Mouse (Mus musculus): Measurements from ENCODE around the gene Thap12. TPM values are rescaled to one million over a fixed set of nuclear protein-coding genes. Genes with fewer than 3 reads are reported as not detected.
A peak's percentile ranks its signal among the peaks of the same experiment; 100 is the strongest.

The Thap12 gene
- total and polyA plus RNA-seq, 3 experiments: 29.6 to 92.9 (median 70.1) TPM

DNA sequence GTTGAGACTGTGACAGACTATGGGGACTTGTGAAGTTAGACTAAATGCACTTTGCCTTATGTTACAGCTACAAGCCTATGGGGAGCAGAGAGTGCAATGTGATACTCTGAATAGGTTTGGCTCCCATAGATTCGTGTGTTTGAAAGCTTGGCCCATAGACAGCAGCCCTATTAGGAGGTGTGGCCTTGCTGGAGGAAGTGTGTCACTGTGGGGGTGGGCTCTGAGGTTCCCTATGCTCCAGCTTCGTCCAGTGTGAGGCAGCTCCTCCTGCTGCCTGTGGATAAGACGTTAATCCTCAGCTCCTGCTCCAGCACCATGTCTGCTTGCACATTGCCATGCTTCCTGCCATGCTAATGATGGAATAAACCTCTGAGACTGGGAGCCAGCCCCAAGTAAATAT is 12.1 kb upstream of the Thap12 start:
- in situ Hi-C loops (cut with MboI; ENCODE audit: low pct_ligation_motif_present, low pct_unique_long_range_greater_than_20kb, low sequenced_read_pairs) (no loop called here), dilution Hi-C loops (cut with MboI; ENCODE audit: extremely low pct_ligation_motif_present, extremely low pct_unique_long_range_greater_than_20kb, low sequenced_read_pairs) (no loop called here)
- no peak overlapping the region for H3K9ac ChIP-seq (ENCODE audit: insufficient read depth, low read depth)
- H3K4me2 ChIP-seq (ENCODE audit: insufficient read depth, low read depth, poor library complexity, severe bottlenecking): no peak overlapping the region
- peak overlapping the region in 1 of 3 experiments; percentile 13 for H3K4me3 ChIP-seq (replicated peaks in 1 of 3; ENCODE audit: low read depth in 2 of 3, low read length in 2 of 3, poor library complexity in 1 of 3)
- H3K27me3 ChIP-seq (replicated peaks): no peaks in the 10 kb centered on the region
- H3K27ac ChIP-seq (ENCODE audit: insufficient read depth, low read depth): no peak overlapping the region
- H3K9me3 ChIP-seq (replicated peaks; ENCODE audit: low read length): no peaks in the 10 kb centered on the region
- no peaks in the 10 kb centered on the region for H3K79me2 ChIP-seq (replicated peaks; ENCODE audit: control insufficient read depth, extremely low read depth, insufficient read depth, poor library complexity, severe bottlenecking)
- no peaks in the 10 kb centered on the region for H3K36me3 ChIP-seq (replicated peaks in 1 of 2; ENCODE audit: control insufficient read depth in 1 of 2, insufficient read depth in 1 of 2, low read length in 1 of 2)
- TF ChIP-seq POLR2A (IDR thresholded peaks at IDR 0.05; ENCODE audit: low read depth, low read length): peak; percentile 61; the same call in 1 of the 2 replicates
- TF ChIP-seq ELF1 (IDR thresholded peaks at IDR 0.05; ENCODE audit: low read depth, low read length): no peak
- peaks cover 8 to 16% of the 10 kb centered on the region in 2 experiments; a peak in 3 of 4 replicates for H3K4me1 ChIP-seq (ENCODE audit: control insufficient read depth in 1 of 2, insufficient read depth in 2 of 2)
- DNase-seq (ENCODE audit: extremely low read depth): no peak

DNA sequence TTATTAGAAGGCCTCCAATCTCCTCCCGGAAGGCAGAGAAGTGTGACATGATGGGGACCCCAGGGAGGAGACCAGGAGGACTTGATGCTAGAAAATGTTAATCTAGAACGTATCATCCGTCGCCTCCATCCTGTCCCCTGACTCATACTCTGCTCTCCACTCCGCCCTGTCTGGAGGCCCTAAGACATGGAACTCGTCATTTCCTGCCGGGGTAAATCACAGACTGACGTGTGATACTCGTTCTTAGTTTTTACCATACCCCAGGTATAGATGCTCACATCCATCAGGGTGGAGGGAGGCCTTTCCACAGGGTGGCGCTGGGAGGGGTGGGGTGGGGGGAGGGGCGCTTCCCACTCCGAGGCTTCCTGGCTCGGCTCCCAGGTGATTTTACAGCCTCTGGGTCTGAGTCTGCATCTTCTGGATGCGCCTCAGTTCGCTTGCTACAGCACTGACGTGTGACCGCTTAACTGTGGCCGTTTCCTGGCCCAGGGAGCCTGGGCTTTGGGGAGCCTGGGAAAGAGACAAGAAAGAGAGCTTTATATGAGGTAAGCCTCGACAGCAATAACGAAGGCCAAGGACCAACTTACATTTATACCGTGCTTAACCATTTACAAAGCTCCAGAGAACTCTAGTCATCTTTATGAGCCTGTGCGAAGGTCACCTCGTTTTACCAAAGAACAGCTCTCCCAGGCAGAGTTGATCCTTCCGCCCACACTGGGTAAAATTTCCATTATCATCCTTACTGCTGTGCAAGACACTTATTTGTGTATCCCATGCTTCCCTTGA is 9.9 kb upstream of the Thap12 start:
- no peak overlapping the region for H3K4me2 ChIP-seq (ENCODE audit: insufficient read depth, low read depth, poor library complexity, severe bottlenecking)
- H3K9me3 ChIP-seq (replicated peaks; ENCODE audit: low read length): no peaks in the 10 kb centered on the region
- no peak for DNase-seq (ENCODE audit: extremely low read depth)
- peaks cover 8 to 16% of the 10 kb centered on the region in 2 experiments; a peak in 3 of 4 replicates for H3K4me1 ChIP-seq (ENCODE audit: control insufficient read depth in 1 of 2, insufficient read depth in 2 of 2)
- no peak overlapping the region for H3K9ac ChIP-seq (ENCODE audit: insufficient read depth, low read depth)
- no peaks in the 10 kb centered on the region for H3K36me3 ChIP-seq (replicated peaks in 1 of 2; ENCODE audit: control insufficient read depth in 1 of 2, insufficient read depth in 1 of 2, low read length in 1 of 2)
- in situ Hi-C loops (cut with MboI; ENCODE audit: low pct_ligation_motif_present, low pct_unique_long_range_greater_than_20kb, low sequenced_read_pairs) (no loop called here), dilution Hi-C loops (cut with MboI; ENCODE audit: extremely low pct_ligation_motif_present, extremely low pct_unique_long_range_greater_than_20kb, low sequenced_read_pairs) (no loop called here)
- TF ChIP-seq PAX5 (IDR thresholded peaks at IDR 0.05; ENCODE audit: low read length) (no peak), USF1 (IDR thresholded peaks at IDR 0.05; ENCODE audit: low read depth, low read length) (no peak), SIN3A (IDR thresholded peaks at IDR 0.05; ENCODE audit: low read length) (no peak), MAZ (IDR thresholded peaks at IDR 0.05; ENCODE audit: low read depth, low read length) (no peak), TCF12 (IDR thresholded peaks at IDR 0.05; ENCODE audit: low read depth, low read length) (no peak), GABPA (IDR thresholded peaks at IDR 0.05; ENCODE audit: insufficient replicate concordance, low read depth, low read length) (no peak), EP300 (IDR thresholded peaks at IDR 0.05; ENCODE audit: low read length) (no peak), NELFE (IDR thresholded peaks at IDR 0.05; ENCODE audit: low read depth, low read length) (no peak), POLR2AphosphoS2 (IDR thresholded peaks at IDR 0.05; ENCODE audit: low read depth, low read length) (no peak)
- H3K27ac ChIP-seq (ENCODE audit: insufficient read depth, low read depth): no peak overlapping the region
- H3K4me3 ChIP-seq (replicated peaks in 1 of 3; ENCODE audit: low read depth in 2 of 3, low read length in 2 of 3, poor library complexity in 1 of 3): no peak overlapping the region
- no peaks in the 10 kb centered on the region for H3K27me3 ChIP-seq (replicated peaks)
- no peaks in the 10 kb centered on the region for H3K79me2 ChIP-seq (replicated peaks; ENCODE audit: control insufficient read depth, extremely low read depth, insufficient read depth, poor library complexity, severe bottlenecking)

DNA sequence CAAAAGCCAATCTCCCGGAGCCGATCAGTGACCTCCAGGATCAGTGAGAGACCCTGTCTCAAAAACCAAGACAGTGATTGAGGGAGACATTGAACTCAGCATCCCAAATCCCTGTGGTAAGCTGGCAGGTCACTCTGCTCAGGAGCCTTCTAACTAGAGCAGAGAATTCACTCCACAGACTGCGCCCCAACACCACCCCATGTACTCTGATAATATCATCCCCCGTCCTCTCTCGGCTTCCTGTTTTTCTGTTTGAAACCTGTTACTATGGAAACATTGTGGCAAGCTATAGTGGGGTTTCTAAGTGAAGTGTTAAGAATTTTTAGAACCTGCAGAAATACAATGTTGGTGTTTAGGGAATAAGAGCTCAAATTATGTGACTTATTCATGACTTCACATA is 8.9 kb upstream of the Thap12 start:
- no peaks in the 10 kb centered on the region for H3K27me3 ChIP-seq (replicated peaks)
- H3K27ac ChIP-seq (ENCODE audit: insufficient read depth, low read depth): no peak overlapping the region
- dilution Hi-C loops (cut with MboI; ENCODE audit: extremely low pct_ligation_motif_present, extremely low pct_unique_long_range_greater_than_20kb, low sequenced_read_pairs) (no loop called here), in situ Hi-C loops (cut with MboI; ENCODE audit: low pct_ligation_motif_present, low pct_unique_long_range_greater_than_20kb, low sequenced_read_pairs) (no loop called here)
- TF ChIP-seq RCOR1 (conservative IDR thresholded peaks at IDR 0.05; ENCODE audit: low read depth, low read length) (no peak), MAX (IDR thresholded peaks at IDR 0.05; ENCODE audit: low read length) (no peak), MEF2A (IDR thresholded peaks at IDR 0.05; ENCODE audit: borderline replicate concordance, low read depth, low read length) (no peak), UBTF (IDR thresholded peaks at IDR 0.05; ENCODE audit: low read depth, low read length) (no peak), RAD21 (IDR thresholded peaks at IDR 0.05; ENCODE audit: low read depth, low read length) (no peak), SMC3 (IDR thresholded peaks at IDR 0.05; ENCODE audit: low read depth, low read length) (no peak), ZKSCAN1 (IDR thresholded peaks at IDR 0.05; ENCODE audit: borderline replicate concordance, low read depth, low read length) (no peak), MXI1 (IDR thresholded peaks at IDR 0.05; ENCODE audit: low read depth, low read length) (no peak), USF2 (conservative IDR thresholded peaks at IDR 0.05; ENCODE audit: low read depth, low read length) (no peak), NRF1 (IDR thresholded peaks at IDR 0.05; ENCODE audit: low read depth, low read length) (no peak)
- no peak overlapping the region for H3K9ac ChIP-seq (ENCODE audit: insufficient read depth, low read depth)
- peak; percentile 41 for DNase-seq (ENCODE audit: extremely low read depth)
- no peak overlapping the region for H3K4me3 ChIP-seq (replicated peaks in 1 of 3; ENCODE audit: low read depth in 2 of 3, low read length in 2 of 3, poor library complexity in 1 of 3)
- no peaks in the 10 kb centered on the region for H3K36me3 ChIP-seq (replicated peaks in 1 of 2; ENCODE audit: control insufficient read depth in 1 of 2, insufficient read depth in 1 of 2, low read length in 1 of 2)
- peaks cover 7 to 20% of the 10 kb centered on the region in 2 experiments; a peak in 2 of 4 replicates for H3K4me1 ChIP-seq (ENCODE audit: control insufficient read depth in 1 of 2, insufficient read depth in 2 of 2)
- H3K79me2 ChIP-seq (replicated peaks; ENCODE audit: control insufficient read depth, extremely low read depth, insufficient read depth, poor library complexity, severe bottlenecking): no peaks in the 10 kb centered on the region
- H3K9me3 ChIP-seq (replicated peaks; ENCODE audit: low read length): no peaks in the 10 kb centered on the region
- no peak overlapping the region for H3K4me2 ChIP-seq (ENCODE audit: insufficient read depth, low read depth, poor library complexity, severe bottlenecking)

Measured in CH12.LX (cell line).